Mouse (Mus musculus) heart, postnatal 10 days (tissue): Measurements from ENCODE around the gene Hist1h2ab. TPM values are rescaled to one million over a fixed set of nuclear protein-coding genes. Genes with fewer than 3 reads are reported as not detected.
A peak's percentile ranks its signal among the peaks of the same experiment; 100 is the strongest.

Experiments used
- DNase-seq, 2 experiments: peaks; one replicate each; pipeline ENCODE4 v3.0.0; 2021
- intact Hi-C: fragments of 180-260 bp; cut with DNase I; formaldehyde crosslinking; loops from one replicate; pipeline ENCODE4 v1.15.1; 2025
- total RNA-seq, 2 experiments: library from RNA; stranded (reverse); gene quantifications; 2 replicates each; pipeline ENCODE4 v1.2.3; 2021

Gene Hist1h2ab
- total RNA-seq, 2 experiments from 2014 or later, result 166 to 169 TPM

DNA sequence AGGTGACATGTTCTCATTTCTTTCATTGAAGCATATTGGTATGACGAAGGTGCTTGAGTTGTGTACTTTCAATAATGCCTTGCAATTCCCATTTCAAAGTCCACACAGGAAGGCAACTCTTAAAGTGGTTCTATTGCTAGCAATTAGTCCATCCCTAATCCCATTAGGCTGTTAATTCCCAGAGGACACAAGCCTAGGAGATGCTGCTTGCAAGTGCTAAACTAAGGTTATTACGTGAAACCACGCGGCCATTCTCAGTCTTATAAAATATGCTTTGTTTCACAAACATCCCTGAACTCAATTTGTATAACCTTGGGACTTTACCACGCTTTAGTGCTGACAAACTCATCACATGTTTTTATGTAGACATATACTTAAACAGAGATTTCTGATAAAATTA is 13.8 kb upstream of the Hist1h2ab start:
- intact Hi-C loops, result loop anchor here (5.0 to 10.0 kb wide), 3 partner anchors 52 to 305 kb away; partner anchors contain the start of genes Hist1h1e, Hist1h2ac, Hist1h2bc and Hist1h2be
- DNase-seq, result no peak

DNA sequence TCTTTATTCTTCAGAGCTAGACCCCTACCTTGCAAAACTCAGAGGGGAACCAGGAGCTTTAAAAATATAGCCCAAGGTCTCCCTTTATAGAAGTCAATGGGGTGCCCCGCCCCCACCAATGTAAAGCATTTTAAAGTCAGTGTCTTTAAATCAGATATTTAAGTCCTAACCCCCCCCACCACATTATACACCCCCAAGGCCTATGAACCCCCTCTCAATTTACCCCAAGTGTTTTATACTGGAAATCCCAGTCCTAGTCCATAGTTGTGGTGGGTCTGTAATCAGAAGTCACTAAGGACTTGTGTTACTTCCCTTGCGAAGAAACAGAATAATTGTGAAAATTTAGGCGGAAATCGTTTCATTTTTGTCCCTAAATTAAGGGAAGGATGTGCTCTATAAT is 12.9 kb upstream of the Hist1h2ab start:
- peak in 1 of 2 experiments; percentile 49 for DNase-seq
- intact Hi-C loops, result loop anchor here (5.0 to 10.0 kb wide), 3 partner anchors 53 to 306 kb away; partner anchors contain the start of genes Hist1h1e, Hist1h2ac, Hist1h2bc and Hist1h2be

DNA sequence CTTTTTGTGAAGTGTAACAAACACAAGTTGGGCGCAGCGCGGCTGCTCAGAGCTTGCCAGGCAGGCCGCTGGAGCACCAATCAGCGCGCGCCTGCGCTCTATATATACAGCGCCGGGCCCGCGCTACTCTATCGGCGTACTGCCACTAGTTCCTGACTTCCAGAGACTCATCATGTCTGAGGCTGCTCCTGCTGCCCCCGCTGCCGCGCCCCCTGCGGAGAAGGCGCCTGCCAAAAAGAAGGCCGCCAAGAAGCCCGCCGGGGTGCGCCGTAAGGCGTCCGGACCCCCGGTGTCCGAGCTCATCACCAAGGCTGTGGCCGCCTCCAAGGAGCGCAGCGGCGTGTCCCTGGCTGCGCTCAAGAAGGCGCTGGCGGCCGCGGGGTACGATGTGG is 12.3 kb upstream of the Hist1h2ab start, which contains the start of gene Hist1h1c:
Hist1h1c (plus strand) TSS at position 132 of the 392 bp plus-strand sequence.
- intact Hi-C loops, result loop anchor here (5.0 to 10.0 kb wide), 3 partner anchors 54 to 306 kb away; partner anchors contain the start of genes Hist1h1e, Hist1h2ac, Hist1h2bc and Hist1h2be
- DNase-seq, result peak; percentile 94 to 96

DNA sequence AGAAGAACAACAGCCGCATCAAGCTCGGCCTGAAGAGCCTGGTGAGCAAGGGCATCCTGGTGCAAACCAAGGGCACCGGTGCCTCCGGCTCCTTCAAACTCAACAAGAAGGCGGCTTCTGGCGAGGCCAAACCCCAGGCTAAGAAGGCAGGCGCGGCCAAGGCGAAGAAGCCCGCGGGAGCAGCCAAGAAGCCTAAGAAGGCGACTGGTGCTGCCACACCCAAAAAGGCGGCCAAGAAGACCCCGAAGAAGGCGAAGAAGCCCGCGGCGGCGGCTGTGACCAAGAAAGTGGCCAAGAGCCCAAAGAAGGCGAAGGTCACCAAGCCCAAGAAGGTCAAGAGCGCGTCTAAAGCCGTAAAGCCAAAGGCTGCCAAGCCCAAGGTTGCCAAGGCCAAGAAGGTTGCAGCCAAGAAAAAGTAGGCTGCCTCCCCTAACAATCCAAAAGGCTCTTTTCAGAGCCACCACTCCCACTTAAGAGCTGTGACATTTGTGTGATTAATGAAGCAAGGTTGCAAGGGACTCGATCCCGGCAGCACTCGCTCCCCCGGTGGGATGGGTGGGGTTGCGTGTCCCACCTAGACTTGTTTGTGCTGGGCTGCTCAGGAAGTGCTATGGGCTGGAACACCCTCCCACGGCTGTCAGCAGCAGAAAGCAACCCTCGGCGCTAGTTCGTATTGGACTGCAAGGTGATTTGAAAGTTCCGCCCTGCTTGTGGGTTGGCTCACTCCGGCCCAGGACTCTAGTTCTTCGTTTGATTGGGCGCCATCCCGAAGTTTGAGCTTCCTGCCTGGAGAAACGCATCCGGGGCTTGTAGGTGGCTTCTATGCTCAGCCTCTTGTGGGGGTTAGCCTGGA is 11.6 kb upstream of the Hist1h2ab start:
- DNase-seq, result peak; percentile 94 to 97
- intact Hi-C loops, result loop anchor here (5.0 to 10.0 kb wide), 3 partner anchors 54 to 307 kb away; partner anchors contain the start of genes Hist1h1e, Hist1h2ac, Hist1h2bc and Hist1h2be

DNA sequence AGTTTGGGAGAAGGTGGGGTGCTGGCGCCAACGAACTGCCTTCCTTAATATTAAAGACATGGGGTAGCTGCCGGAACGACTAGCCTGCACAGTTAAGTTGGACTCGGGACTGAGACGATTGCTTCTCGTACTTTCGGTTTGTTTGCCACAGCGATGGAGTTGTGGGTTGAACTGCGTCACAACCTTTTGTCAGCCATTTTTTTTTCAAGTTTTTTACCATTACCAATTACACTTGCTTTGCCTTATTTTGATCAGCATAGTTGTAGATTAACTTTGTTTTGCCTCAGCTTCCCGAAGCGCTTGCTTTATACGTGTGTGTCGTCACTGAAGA is 11.0 kb upstream of the Hist1h2ab start:
- intact Hi-C loops, result loop anchor here (5.0 to 10.0 kb wide), 6 partner anchors 55 to 1915 kb away; partner anchors contain the start of genes Hist1h1e, Hist1h2ac, Hist1h2af and Hist1h2bc
- DNase-seq, result no peak

DNA sequence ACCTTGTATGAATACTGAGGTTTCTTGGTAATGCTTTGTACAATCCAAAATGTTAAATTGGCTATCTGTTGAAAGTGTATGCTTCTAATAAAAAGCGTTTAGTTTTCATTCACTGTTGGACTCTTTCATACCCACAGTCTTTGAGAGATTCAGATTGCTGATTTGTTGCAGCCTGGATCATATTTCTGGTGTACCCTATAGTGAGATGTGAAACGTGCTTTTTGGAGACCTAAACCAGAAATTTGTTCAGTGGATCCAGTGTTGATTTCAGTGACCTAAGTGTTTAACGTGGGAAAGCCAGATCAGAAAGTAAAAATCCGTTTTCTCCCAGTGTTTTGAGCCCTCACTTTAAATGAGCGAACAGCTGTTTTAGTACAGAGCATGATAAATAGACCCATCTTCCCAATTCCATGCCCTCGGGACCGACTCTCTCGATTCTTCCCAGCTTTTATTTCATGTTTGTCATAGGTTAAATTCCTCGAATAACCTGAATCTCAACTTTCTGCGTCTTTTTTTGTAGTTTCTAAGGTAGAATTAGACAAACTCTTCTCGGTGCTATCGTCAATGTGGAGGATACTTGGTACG is 10.6 kb upstream of the Hist1h2ab start:
- no peak for DNase-seq
- intact Hi-C loops, result loop anchor here (5.0 to 10.0 kb wide), 3 partner anchors 158 to 1916 kb away; partner anchors contain the start of genes Hist1h2af, Hist1h3g, Hist1h4d and Hist1h4h

DNA sequence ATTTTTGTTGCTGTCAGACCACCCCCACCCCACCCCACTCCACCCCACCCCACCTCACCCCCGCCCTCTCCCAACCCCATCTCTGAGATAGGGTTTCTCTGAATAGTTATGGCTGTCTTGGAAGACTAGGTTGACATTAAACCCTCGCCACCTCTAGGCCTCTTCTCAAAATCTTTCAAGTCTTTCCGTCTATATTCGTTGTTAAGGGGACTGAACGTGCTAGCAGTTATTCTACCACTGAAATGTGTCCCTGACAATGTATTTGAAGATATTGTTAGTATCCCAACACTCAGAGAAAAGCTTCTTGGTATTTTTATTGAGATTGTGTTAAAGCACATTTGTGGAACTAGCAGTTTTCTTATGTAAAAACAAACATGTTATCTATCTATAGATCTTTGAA is 10.0 kb upstream of the Hist1h2ab start:
- no peak for DNase-seq
- intact Hi-C loops, result loop anchor here (5.0 to 10.0 kb wide), 3 partner anchors 159 to 1916 kb away; partner anchors contain the start of genes Hist1h2af, Hist1h3g, Hist1h4d and Hist1h4h

DNA sequence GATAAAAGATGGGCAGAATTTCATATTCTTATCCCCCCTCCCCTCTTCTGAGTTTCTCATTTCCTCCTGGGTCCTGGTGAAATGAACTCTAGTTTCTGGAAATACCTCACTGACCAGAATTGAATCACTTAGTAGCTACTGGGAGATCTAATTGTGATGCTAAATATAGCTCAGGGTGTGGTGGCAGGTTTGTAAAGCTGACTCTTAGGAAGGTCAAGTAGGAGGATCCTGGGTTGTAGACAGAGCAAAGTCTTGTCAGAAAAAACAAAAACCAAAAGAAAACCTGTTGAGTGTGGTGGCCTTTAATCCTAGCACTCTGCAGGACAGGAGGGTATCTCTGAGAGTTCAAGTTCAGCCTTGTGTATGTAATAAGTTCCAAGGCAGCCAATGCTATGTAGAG is 8.9 kb upstream of the Hist1h2ab start:
- intact Hi-C loops, result loop anchor here (5.0 to 10.0 kb wide), 3 partner anchors 160 to 1917 kb away; partner anchors contain the start of genes Hist1h2af, Hist1h3g, Hist1h4d and Hist1h4h
- DNase-seq, result no peak

DNA sequence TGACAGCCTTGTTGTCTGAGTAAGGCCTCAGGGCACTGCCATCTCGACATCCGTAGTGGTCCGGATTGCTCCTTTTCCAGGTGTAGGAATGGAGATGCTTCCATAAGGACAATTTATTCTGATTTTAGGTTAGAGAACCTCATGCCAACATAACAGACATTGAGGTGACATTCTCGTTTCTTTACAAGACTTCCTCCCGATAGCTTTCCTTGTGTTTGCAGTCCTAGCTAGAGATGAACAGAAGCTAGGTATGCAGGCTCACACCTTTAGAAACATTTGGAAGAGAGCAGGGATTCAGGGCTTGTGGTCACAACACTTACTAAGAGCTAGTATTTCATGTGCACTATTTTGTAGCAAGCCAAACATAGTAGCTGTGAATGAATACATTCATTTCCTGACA is 7.7 kb upstream of the Hist1h2ab start:
- intact Hi-C loops, result loop anchor here (5.0 to 10.0 kb wide), 3 partner anchors 161 to 1918 kb away; partner anchors contain the start of genes Hist1h2af, Hist1h3g, Hist1h4d and Hist1h4h
- DNase-seq, result no peak

DNA sequence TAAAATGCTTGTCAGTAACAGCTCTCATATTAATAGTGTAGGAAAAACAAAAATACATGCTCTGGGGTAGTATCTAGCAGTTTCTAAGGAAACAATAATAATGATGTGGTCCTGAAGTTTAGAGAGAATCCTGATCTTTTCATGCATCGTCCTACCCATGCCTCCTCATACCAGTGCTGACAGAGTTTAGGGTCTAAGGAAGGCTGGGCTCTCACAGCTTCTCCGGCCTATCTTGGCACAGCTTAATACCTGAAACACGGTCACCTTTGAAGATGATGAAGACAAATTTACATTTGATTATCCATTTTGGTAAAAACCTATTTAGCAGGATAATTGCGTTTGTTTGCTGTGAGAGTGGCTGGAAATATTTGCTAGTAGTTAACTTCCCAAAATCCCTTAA is 7.0 kb upstream of the Hist1h2ab start:
- DNase-seq, result no peak
- intact Hi-C loops, result loop anchor here (5.0 to 10.0 kb wide), 3 partner anchors 162 to 1919 kb away; partner anchors contain the start of genes Hist1h2af, Hist1h3g, Hist1h4d and Hist1h4h

DNA sequence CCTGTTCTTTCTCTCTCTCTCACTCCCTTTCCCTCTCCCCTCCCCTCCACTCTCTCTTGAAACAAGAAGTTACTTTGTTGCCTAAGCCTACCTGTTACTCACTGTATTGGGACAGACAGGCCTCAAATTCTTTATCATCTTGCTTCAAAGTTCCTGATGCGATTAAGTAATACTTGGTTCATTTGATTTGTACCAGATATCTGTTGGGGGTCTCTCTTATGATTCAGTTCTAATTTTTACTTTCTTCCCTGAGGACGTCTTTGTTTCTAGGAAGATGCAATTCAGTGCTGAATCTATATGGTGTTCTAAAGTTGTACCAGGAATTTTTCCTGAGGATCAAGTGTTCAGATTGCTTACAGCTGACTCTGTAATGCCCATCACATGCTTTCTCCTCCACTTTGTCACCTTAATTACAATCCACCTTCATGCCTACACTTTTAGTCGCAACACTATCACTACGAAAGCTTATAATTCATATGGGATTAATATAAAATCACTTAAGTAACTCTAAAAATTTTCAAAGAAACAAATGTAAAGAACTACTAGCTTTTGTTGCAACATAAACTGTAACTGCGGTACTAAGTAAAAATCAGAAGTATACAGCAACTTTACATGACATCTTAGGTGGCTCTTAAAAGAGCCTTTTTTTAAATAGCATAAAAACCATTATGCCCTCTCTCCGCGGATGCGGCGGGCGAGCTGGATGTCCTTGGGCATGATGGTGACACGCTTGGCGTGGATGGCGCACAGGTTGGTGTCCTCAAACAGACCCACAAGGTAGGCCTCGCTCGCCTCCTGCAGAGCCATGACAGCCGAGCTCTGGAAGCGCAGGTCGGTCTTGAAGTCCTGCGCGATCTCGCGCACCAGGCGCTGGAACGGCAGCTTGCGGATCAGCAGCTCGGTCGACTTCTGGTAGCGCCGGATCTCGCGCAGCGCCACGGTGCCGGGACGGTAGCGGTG is 6.2 kb upstream of the Hist1h2ab start:
- intact Hi-C loops, result loop anchor here (5.0 to 10.0 kb wide), 4 partner anchors 162 to 1920 kb away; partner anchors contain the start of genes Hist1h2af, Hist1h2ag, Hist1h2bj and Hist1h3g
- no peak for DNase-seq

DNA sequence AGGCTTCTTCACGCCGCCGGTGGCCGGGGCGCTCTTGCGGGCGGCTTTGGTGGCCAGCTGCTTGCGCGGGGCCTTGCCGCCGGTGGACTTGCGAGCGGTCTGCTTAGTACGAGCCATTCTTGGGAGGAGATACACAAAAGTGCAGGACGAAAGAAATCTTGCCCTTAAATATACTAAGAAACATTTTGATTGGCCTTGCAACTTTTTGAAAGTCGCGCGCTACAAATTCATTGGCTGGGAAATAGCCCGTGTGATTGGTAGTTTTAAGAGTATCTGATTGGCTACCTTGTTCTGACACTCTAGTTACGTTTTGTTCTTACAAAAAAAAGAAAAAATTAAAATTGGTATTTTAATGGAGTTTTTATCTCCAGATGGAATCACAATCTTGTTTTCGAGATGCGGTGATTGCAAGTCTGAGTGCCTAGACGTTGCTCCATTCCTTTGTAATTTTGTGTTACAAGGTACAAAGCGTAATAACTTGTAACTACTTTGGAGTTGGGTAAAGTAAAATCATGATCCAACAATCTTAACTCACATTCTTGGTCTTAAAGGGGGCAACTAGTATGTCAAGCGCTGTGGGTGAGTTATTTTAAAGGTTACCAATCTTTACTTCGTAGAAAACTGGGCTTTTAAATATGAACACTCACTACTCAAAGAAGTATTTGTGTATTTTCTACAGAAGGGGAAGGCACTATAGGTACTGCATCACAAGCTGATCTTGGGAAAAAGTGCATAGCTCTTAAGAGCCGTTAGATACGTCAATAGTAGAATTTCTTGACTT is 5.4 kb upstream of the Hist1h2ab start, which contains the start of gene Hist1h3c:
Hist1h3c (minus strand) TSS at position 222 of the 781 bp plus-strand sequence.
- intact Hi-C loops, result loop anchor here (5.0 to 10.0 kb wide), 3 partner anchors 211 to 1921 kb away; partner anchors contain the start of genes Hist1h2af, Hist1h2ag, Hist1h2bj and Hist1h3g
- peak; percentile 90 to 92 for DNase-seq

DNA sequence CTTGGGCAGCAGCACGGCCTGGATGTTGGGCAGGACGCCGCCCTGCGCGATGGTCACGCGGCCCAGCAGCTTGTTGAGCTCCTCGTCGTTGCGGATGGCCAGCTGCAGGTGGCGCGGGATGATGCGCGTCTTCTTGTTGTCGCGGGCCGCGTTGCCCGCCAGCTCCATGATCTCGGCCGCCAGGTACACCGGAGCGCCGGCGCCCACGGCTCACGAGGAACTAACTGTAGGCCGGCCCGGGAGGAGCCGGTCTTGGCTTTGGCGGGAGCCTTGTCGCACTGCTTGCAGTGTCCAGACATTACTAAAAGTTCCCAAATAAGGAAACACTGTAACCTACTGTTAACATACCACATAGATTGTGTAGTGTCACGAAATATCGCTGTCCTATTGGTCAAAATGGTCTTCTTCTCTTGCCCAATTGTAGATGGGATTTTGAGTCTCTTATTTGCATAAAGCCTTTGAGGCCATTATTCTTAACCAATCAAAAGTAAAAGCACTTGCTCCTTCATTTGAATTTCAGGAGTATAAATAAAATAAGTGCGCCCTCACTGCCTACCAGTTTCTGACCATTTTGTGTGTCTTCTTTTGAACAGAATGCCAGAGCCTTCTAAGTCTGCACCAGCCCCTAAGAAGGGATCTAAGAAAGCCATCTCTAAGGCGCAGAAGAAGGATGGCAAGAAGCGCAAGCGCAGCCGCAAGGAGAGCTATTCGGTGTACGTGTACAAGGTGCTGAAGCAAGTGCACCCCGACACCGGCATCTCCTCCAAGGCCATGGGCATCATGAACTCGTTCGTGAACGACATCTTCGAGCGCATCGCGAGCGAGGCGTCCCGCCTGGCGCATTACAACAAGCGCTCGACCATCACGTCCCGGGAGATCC is 4.5 kb upstream of the Hist1h2ab start, which contains the start of gene Hist1h2bb:
Hist1h2bb (plus strand) TSS at position 534 of the 880 bp plus-strand sequence.
- DNase-seq, result peak; percentile 82
- intact Hi-C loops, result loop anchor here (5.0 to 10.0 kb wide), 3 partner anchors 212 to 1922 kb away; partner anchors contain the start of genes Hist1h2af, Hist1h2ag, Hist1h2bj and Hist1h3g

DNA sequence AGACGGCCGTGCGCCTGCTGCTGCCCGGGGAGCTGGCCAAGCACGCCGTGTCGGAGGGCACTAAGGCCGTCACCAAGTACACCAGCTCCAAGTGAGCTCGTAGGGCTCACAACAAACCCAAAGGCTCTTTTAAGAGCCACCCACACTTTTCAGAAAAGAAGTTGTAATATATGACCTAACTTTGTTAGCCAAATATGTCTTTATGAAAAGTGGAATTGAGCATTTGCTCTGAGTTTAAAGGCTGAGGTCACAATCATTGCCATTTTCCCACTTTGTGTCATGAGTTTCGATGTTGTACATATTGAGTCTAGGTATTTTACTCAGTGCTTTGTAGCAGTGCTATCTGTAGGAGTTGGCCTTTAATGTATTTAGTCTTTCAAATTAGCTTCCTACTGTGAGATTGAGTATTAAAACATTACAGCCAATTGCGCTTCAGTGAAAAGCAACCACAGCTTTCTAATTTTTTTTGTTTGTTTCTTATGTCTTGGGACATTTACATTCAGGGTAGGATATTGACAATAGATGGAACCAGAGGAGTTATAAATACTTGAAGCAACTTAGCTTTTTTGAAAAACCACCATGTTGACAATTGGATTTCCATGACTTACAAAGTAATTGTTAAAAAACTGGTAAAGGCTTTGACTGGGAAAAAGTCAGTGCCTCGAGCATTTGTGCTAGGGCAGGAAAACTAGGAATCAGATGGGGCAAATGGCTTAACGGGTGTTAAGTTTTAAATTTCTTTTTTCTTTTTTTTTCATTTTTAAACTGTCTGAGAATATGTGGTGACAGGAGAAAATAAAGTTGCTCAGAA is 3.6 kb upstream of the Hist1h2ab start:
- no peak for DNase-seq
- intact Hi-C loops, result loop anchor here (5.0 to 10.0 kb wide), 3 partner anchors 212 to 1922 kb away; partner anchors contain the start of genes Hist1h2af, Hist1h2ag, Hist1h2bj and Hist1h3g

DNA sequence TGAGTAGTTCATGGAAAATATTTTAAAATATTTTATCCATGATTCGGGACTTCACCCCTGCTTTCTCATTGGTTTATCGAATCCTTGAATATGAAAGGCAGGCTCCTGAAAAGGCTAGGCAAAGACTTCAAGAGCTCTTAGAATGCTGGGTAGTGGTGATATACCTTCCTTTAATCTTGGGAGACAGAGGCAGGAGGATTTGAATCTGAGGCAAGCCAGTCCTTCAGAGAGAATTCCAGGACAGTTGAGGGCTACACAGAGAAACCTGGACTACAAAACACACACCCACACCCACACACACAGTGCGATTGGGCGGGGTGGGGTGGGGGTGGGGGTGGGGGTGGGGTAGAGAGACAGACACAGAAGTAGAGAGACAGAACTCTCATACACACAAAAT is 3.0 kb upstream of the Hist1h2ab start:
- intact Hi-C loops, result loop anchor here (5.0 to 10.0 kb wide), 3 partner anchors 213 to 1923 kb away; partner anchors contain the start of genes Hist1h2af, Hist1h2ag, Hist1h2bj and Hist1h3g
- DNase-seq, result no peak

DNA sequence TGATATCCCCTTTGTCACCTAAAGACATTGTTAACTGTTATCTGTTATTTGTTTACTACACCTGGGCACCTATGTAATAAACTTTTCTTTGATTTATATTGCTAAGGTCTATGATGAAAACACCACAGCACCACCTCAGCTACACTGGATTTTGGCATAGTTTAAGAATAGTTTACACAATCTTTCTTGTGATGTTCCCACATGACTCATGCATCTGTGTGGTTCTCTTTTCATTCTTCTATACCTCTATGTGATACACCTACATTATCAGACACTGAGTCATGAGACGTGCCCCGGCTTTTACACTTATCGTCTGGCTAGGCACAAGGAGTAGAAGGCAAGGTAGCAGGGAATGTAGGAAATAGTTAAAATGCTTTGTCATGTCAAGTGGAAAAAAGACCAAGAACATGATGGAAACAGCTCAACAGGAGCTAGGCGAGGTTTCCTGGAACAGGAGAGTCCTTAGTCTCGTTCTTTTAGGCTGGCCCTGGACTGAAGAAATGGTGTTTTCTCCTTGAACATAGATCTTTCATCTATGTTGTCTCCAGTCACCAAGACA is 1.3 kb upstream of the Hist1h2ab start:
- intact Hi-C loops, result loop anchor here (5.0 to 10.0 kb wide), 4 partner anchors 215 to 1995 kb away; partner anchors contain the start of genes Hist1h2af, Hist1h2ag, Hist1h2ak and Hist1h2bj
- no peak for DNase-seq
